ENCODE assay signal across 8 mouse cellular contexts in genomic region chr7:16048164-16048564, GRCm38 (mm10). TPM values are rescaled to one million over a fixed set of nuclear protein-coding genes. Genes with fewer than 3 reads are reported as not detected.
DNase-seq lines count a peak whose midpoint lies in the region; ATAC-seq and TF ChIP-seq lines count a peak whose summit lies in the region.

No protein-coding gene starts in this region.

- TF ChIP-seq CTCF in MEL (IDR thresholded peaks at IDR 0.05 in 2 of 3, conservative IDR thresholded peaks at IDR 0.05 in 1 of 3; ENCODE audit: control insufficient read depth in 1 of 3, insufficient read depth in 1 of 3, low read depth in 2 of 3, low read length in 3 of 3, poor library complexity in 1 of 3, severe bottlenecking in 1 of 3), result no peak
- TF ChIP-seq CTCF in cerebellum, adult 2 months (IDR thresholded peaks at IDR 0.05; ENCODE audit: borderline replicate concordance, insufficient read depth, low read depth, low read length), result no peak
- TF ChIP-seq CTCF in forebrain, postnatal 0 days (IDR thresholded peaks at IDR 0.05; ENCODE audit: low read depth), result no peak

- H3K4me2 ChIP-seq in forebrain, postnatal 0 days (ENCODE audit: low read depth), result peak overlapping the region; percentile 86
- peak overlapping the region; percentile 77 for H3K4me2 ChIP-seq in lung, embryonic 16.5 days (ENCODE audit: low read depth, low read length)

- H3K9ac ChIP-seq in MEL (ENCODE audit: control insufficient read depth, low read depth, low read length, poor library complexity, severe bottlenecking), result peak overlapping the region; percentile 84
- peak overlapping the region; percentile 98 for H3K9ac ChIP-seq in forebrain, postnatal 0 days
- H3K9ac ChIP-seq in lung, embryonic 16.5 days (ENCODE audit: low read length), result peak overlapping the region; percentile 90

- H3K79me2 ChIP-seq in MEL (ENCODE audit: control insufficient read depth, insufficient read depth, low read length, poor library complexity), result peaks cover 48% of the 10 kb centered on the region

- H3K9me3 ChIP-seq in MEL (replicated peaks; ENCODE audit: insufficient read depth, low read length), result no peaks in the 10 kb centered on the region
- no peaks in the 10 kb centered on the region for H3K9me3 ChIP-seq in forebrain, postnatal 0 days (ENCODE audit: low read length)
- H3K9me3 ChIP-seq in lung, embryonic 16.5 days (ENCODE audit: control insufficient read depth, low read length), result no peaks in the 10 kb centered on the region

- H3K36me3 ChIP-seq in MEL (ENCODE audit: control insufficient read depth in 1 of 2, insufficient read depth in 2 of 2, low read length in 2 of 2), result peaks cover 0 to 21% of the 10 kb centered on the region in 2 experiments; a peak in 2 of 4 replicates
- H3K36me3 ChIP-seq in forebrain, postnatal 0 days (ENCODE audit: insufficient read depth), result no peaks in the 10 kb centered on the region
- no peaks in the 10 kb centered on the region for H3K36me3 ChIP-seq in lung, embryonic 16.5 days (ENCODE audit: control insufficient read depth, insufficient read depth, low read length)

- ATAC-seq in forebrain, postnatal 0 days, result peak; percentile 83
- ATAC-seq in lung, embryonic 16.5 days (ENCODE audit: low read depth), result peak; percentile 81

- peaks cover 5 to 34% of the 10 kb centered on the region in 2 experiments for H3K4me1 ChIP-seq in MEL (ENCODE audit: control insufficient read depth in 1 of 2, insufficient read depth in 2 of 2, low read length in 2 of 2)
- peaks cover 19% of the 10 kb centered on the region; the same call in 1 of the 2 replicates for H3K4me1 ChIP-seq in cerebellum, adult 2 months (ENCODE audit: control insufficient read depth, insufficient read depth, low read length)
- peaks cover 30% of the 10 kb centered on the region for H3K4me1 ChIP-seq in forebrain, postnatal 0 days (ENCODE audit: insufficient read depth)
- peaks cover 48% of the 10 kb centered on the region for H3K4me1 ChIP-seq in lung, embryonic 16.5 days (replicated peaks; ENCODE audit: control insufficient read depth, insufficient read depth, low read length)

- no peak for TF ChIP-seq EP300 in MEL (IDR thresholded peaks at IDR 0.05; ENCODE audit: low read depth in 1 of 2, low read length in 2 of 2)

- TF ChIP-seq RAD21 in MEL (IDR thresholded peaks at IDR 0.05; ENCODE audit: low read depth, low read length), result no peak

- peak overlapping the region; percentile 79 to 92 for H3K4me3 ChIP-seq in MEL (ENCODE audit: control insufficient read depth in 1 of 2, insufficient read depth in 1 of 2, low read depth in 2 of 2, low read length in 2 of 2)
- peak overlapping the region; percentile 77 for H3K4me3 ChIP-seq in cerebellum, adult 2 months (replicated peaks; ENCODE audit: insufficient read depth, low read depth, low read length)
- peak overlapping the region; percentile 75 for H3K4me3 ChIP-seq in forebrain, postnatal 0 days (ENCODE audit: low read depth, low read length)
- peak overlapping the region; percentile 63 for H3K4me3 ChIP-seq in lung, embryonic 16.5 days (ENCODE audit: low read length)

- H3K27ac ChIP-seq in MEL (ENCODE audit: control insufficient read depth, low read depth, low read length), result peak overlapping the region; percentile 94
- peak overlapping the region; percentile 14 for H3K27ac ChIP-seq in cerebellum, adult 2 months (ENCODE audit: insufficient read depth, low read length)
- H3K27ac ChIP-seq in forebrain, postnatal 0 days (ENCODE audit: low read depth, low read length), result peak overlapping the region; percentile 99
- peak overlapping the region; percentile 93 for H3K27ac ChIP-seq in lung, embryonic 16.5 days (ENCODE audit: low read length)

- H3K27me3 ChIP-seq in MEL (ENCODE audit: control insufficient read depth in 1 of 2, insufficient read depth in 2 of 2, low read length in 2 of 2), result no peaks in the 10 kb centered on the region
- no peaks in the 10 kb centered on the region for H3K27me3 ChIP-seq in cerebellum, adult 2 months (ENCODE audit: control insufficient read depth, insufficient read depth, low read length)
- H3K27me3 ChIP-seq in forebrain, postnatal 0 days (ENCODE audit: insufficient read depth, low read length), result no peaks in the 10 kb centered on the region
- no peaks in the 10 kb centered on the region for H3K27me3 ChIP-seq in lung, embryonic 16.5 days (ENCODE audit: control insufficient read depth, insufficient read depth, low read depth, low read length)

- peak; percentile 68 to 77 for TF ChIP-seq POLR2A in MEL (IDR thresholded peaks at IDR 0.05; ENCODE audit: control insufficient read depth in 1 of 2, insufficient read depth in 1 of 2, low read depth in 1 of 2, low read length in 2 of 2, poor library complexity in 1 of 2)
- TF ChIP-seq POLR2A in cerebellum, adult 2 months (IDR thresholded peaks at IDR 0.05; ENCODE audit: borderline replicate concordance, insufficient read depth, low read length), result peak; percentile 71; the same call in 1 of the 2 replicates

- 0% methylated on average over 19 of the region's 20 CpGs for WGBS in cerebellum, adult 2 months
- WGBS in forebrain, postnatal 0 days, result 0% methylated on average over 18 of the region's 20 CpGs
- 0% methylated on average over 19 of the region's 20 CpGs for WGBS in lung, embryonic 16.5 days

- DNase-seq in MEL (ENCODE audit: low read depth, low spot score), result peak; percentile 98
- peak; percentile 97 to 99 for DNase-seq in cerebellum, adult 2 months
- peak; percentile 98 for DNase-seq in forebrain, postnatal 0 days
- DNase-seq in heart, postnatal 4 days, result peak; percentile 98
- DNase-seq in layer of hippocampus, adult 9-10 months (ENCODE audit: low spot score), result peak; percentile 99
- DNase-seq in ovary, postnatal 10 days (ENCODE audit: low spot score), result peak; percentile 95
- DNase-seq in thymus, postnatal 10 days (ENCODE audit: low spot score in 2 of 2), result peak; percentile 94 to 96

TF ChIP-seq in MEL, 35 proteins besides CTCF, POLR2A, EP300 and RAD21 (continues in another document):
- TF ChIP-seq GATA1 (IDR thresholded peaks at IDR 0.05; ENCODE audit: low read depth, low read length) (no peak), MAX (IDR thresholded peaks at IDR 0.05; ENCODE audit: low read length) (peak; percentile 8; the same call in 1 of the 2 replicates), SMC3 (IDR thresholded peaks at IDR 0.05; ENCODE audit: low read depth, low read length) (no peak), ZMIZ1 (IDR thresholded peaks at IDR 0.05; ENCODE audit: low read depth, low read length) (0 out of 2 replicates have a peak, but pooled peaks have one; percentile 36), POLR2AphosphoS5 (IDR thresholded peaks at IDR 0.05; ENCODE audit: borderline replicate concordance, low read depth, low read length) (0 out of 2 replicates have a peak, but pooled peaks have one; percentile 73), MAZ (IDR thresholded peaks at IDR 0.05; ENCODE audit: low read depth, low read length) (peak; percentile 72; the same call in 1 of the 2 replicates), ZKSCAN1 (IDR thresholded peaks at IDR 0.05; ENCODE audit: low read depth, low read length) (0 out of 2 replicates have a peak, but pooled peaks have one; percentile 64), ETS1 (IDR thresholded peaks at IDR 0.05; ENCODE audit: low read depth, low read length) (no peak), ELF1 (IDR thresholded peaks at IDR 0.05; ENCODE audit: low read depth, low read length) (peak; percentile 27; the same call in 1 of the 2 replicates), CHD2 (IDR thresholded peaks at IDR 0.05; ENCODE audit: low read length) (peak; percentile 87), MYC (IDR thresholded peaks at IDR 0.05; ENCODE audit: low read depth, low read length) (0 out of 2 replicates have a peak, but pooled peaks have one; percentile 8), TCF12 (IDR thresholded peaks at IDR 0.05; ENCODE audit: low read depth, low read length) (peak; percentile 24; the same call in 1 of the 2 replicates), USF2 (IDR thresholded peaks at IDR 0.05; ENCODE audit: borderline replicate concordance in 1 of 2, insufficient read depth in 1 of 2, low read depth in 1 of 2, low read length in 2 of 2) (no peak), NRF1 (IDR thresholded peaks at IDR 0.05; ENCODE audit: insufficient read depth, low read depth, low read length, poor library complexity, severe bottlenecking) (0 out of 2 replicates have a peak, but pooled peaks have one; percentile 29), MEF2A (IDR thresholded peaks at IDR 0.05; ENCODE audit: extremely low read depth, insufficient replicate concordance, low read depth, low read length, poor library complexity, severe bottlenecking) (no peak), USF1 (IDR thresholded peaks at IDR 0.05; ENCODE audit: low read depth, low read length) (no peak)

RNA-seq across cellular contexts. Expression of gene Bicra, which starts 0.4 kb away (rescaled TPM):
- total RNA-seq in MEL (2012; rRNA removed), result 0.81 and 1.5 TPM in 2 replicates
- 10 to 100 TPM in 1 of 2 experiments, not detected in 1; 14.1 TPM for polyA plus RNA-seq in MEL (2012; ENCODE audit: insufficient read depth in 1 of 2, insufficient read length in 2 of 2, low read depth in 1 of 2, low replicate concordance in 2 of 2, missing spikeins in 1 of 2)
- polyA plus RNA-seq in cerebellum, adult 2 months (2012; rRNA removed), result 12.3 and 12.4 TPM in 2 replicates
- 3.2 and 5.0 TPM in 2 replicates for total RNA-seq in forebrain, postnatal 0 days (2014; rRNA removed)
- 3.6 and 5.8 TPM in 2 replicates for polyA plus RNA-seq in forebrain, postnatal 0 days (2015; fragmentation: Nextera tagmentation; extraction: Ambion mirVana)
- 1 to 10 TPM; 7.6 to 7.8 TPM for total RNA-seq in heart, postnatal 4 days (2021)
- 5.9 TPM in 2 replicates for polyA plus RNA-seq in lung, embryonic 16.5 days (2015; fragmentation: Nextera tagmentation; extraction: Ambion mirVana)

RNA-seq across cellular contexts. Expression of gene Zfp541, which starts 13.4 kb away (rescaled TPM):
- not detected in 2 replicates for total RNA-seq in MEL (2012; rRNA removed)
- polyA plus RNA-seq in MEL (2012; ENCODE audit: insufficient read depth in 1 of 2, insufficient read length in 2 of 2, low read depth in 1 of 2, low replicate concordance in 2 of 2, missing spikeins in 1 of 2), result under 1 TPM in 1 of 2 experiments, not detected in 1; 0.01 TPM
- polyA plus RNA-seq in cerebellum, adult 2 months (2012; rRNA removed), result 0.16 and 0.28 TPM in 2 replicates
- 0.10 and 0.15 TPM in 2 replicates for total RNA-seq in forebrain, postnatal 0 days (2014; rRNA removed)
- polyA plus RNA-seq in forebrain, postnatal 0 days (2015; fragmentation: Nextera tagmentation; extraction: Ambion mirVana), result 0.04 and 0.17 TPM in 2 replicates
- total RNA-seq in heart, postnatal 4 days (2021), result not detected
- 0.06 TPM in 1 of 2 replicates, not detected in the other for polyA plus RNA-seq in lung, embryonic 16.5 days (2015; fragmentation: Nextera tagmentation; extraction: Ambion mirVana)

RNA-seq across cellular contexts. Expression of gene Napa, which starts 50.1 kb away (rescaled TPM):
- total RNA-seq in MEL (2012; rRNA removed), result 52.6 and 56.1 TPM in 2 replicates
- 100 to 1,000 TPM in 1 of 2 experiments, not detected in 1; 132 TPM for polyA plus RNA-seq in MEL (2012; ENCODE audit: insufficient read depth in 1 of 2, insufficient read length in 2 of 2, low read depth in 1 of 2, low replicate concordance in 2 of 2, missing spikeins in 1 of 2)
- 447 and 471 TPM in 2 replicates for polyA plus RNA-seq in cerebellum, adult 2 months (2012; rRNA removed)
- total RNA-seq in forebrain, postnatal 0 days (2014; rRNA removed), result 159 and 270 TPM in 2 replicates
- polyA plus RNA-seq in forebrain, postnatal 0 days (2015; fragmentation: Nextera tagmentation; extraction: Ambion mirVana), result 211 and 222 TPM in 2 replicates
- total RNA-seq in heart, postnatal 4 days (2021), result 100 to 1,000 TPM in 1 of 2 experiments, 10 to 100 TPM in 1; 90.4 to 104 TPM
- 167 and 202 TPM in 2 replicates for polyA plus RNA-seq in lung, embryonic 16.5 days (2015; fragmentation: Nextera tagmentation; extraction: Ambion mirVana)

Comparison
In these comparisons a context has a peak if more than half of its experiments do, and no peak if none do; other contexts are left out.
1. Peak in every context shown above with its lines: DNase-seq, ATAC-seq, H3K4me3 ChIP-seq and H3K27ac ChIP-seq.
2. H3K27ac ChIP-seq: peak in every context shown above with its lines; median percentile 99 in forebrain, postnatal 0 days; 94 in MEL; 93 in lung, embryonic 16.5 days; 14 in cerebellum, adult 2 months.